Mouse (Mus musculus) left cerebral cortex, adult 8-10 months (tissue): ENCODE data around the gene Slc25a3. TPM values are rescaled to one million over a fixed set of nuclear protein-coding genes. Genes with fewer than 3 reads are reported as not detected.

ENCODE experiments used
- DNase-seq, 2 experiments: peaks; one replicate each; pipeline ENCODE4 v3.0.0; 2022; ENCODE audit warnings: low spot score in 2 of 2
- total RNA-seq, 4 experiments: library from RNA; stranded (reverse); gene quantifications; 2 replicates each; pipeline ENCODE4 v1.2.4; 2022

Slc25a3 gene
- total RNA-seq, 4 experiments from 2014 or later = 531 to 567 (median 564) TPM

DNA sequence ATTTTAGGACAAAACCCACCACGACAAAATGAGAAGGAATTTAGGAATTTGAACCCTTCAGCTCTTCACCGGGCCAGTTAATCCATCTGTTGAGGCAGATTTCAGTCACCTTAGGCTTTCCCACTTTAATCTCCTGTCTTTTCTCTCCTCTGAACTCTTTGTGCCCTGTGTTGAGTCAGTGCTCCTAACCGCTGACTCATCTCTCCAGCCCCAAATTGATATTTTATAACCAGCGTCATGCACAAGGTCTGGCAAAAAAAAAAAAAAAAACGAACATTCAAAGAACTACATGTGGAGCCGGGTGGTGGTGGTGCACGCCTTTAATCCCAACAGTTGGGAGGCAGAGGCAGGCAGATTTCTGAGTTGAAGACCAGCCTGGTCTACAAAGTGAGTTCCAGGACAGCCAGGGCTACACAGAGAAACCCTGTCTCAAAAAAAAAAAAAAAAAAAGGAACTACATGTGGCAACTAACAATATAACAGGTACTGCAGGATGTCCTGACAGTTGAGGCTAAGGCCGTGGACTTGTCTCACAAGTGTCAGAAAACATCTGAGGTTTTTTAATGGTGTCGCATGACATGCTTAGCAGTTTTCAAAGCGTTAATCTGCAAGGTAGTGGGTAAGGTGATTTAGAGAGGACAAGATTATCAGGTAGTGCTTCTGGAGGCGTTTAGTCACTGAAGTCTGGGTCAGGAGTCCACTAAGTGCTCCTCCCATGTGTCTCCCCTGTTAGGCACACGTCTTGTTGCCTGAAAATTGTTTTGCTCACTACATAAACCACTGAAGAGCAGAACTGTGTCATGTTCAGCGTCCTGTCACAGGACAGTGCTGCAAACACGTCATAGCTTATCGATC is 29.4 kb downstream of the Slc25a3 start:
- no peak for DNase-seq

DNA sequence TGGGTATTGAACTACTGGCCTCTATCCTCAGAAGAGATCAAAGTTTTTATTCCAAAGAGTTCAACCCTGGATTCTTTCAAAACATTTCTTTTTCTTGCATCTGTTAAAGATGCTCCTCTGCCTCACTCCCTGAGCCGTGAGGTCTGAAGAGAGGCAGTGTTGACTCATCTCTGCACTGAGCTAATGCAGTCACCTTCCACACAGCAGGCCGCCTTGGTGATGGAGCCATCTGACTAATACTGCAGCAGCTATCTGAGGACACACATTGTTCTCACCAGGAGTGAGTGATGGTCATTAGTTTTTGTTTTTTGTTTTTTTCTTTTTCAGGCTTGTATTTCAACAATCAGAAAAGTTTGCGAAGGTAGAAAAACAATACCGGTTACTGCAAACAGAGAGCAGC is 31.0 kb downstream of the Slc25a3 start:
- no peak for DNase-seq

GRCm38 (mm10) chr10:91083393-91083927 is 40.4 kb downstream of the Slc25a3 start:
- DNase-seq = no peak

DNA sequence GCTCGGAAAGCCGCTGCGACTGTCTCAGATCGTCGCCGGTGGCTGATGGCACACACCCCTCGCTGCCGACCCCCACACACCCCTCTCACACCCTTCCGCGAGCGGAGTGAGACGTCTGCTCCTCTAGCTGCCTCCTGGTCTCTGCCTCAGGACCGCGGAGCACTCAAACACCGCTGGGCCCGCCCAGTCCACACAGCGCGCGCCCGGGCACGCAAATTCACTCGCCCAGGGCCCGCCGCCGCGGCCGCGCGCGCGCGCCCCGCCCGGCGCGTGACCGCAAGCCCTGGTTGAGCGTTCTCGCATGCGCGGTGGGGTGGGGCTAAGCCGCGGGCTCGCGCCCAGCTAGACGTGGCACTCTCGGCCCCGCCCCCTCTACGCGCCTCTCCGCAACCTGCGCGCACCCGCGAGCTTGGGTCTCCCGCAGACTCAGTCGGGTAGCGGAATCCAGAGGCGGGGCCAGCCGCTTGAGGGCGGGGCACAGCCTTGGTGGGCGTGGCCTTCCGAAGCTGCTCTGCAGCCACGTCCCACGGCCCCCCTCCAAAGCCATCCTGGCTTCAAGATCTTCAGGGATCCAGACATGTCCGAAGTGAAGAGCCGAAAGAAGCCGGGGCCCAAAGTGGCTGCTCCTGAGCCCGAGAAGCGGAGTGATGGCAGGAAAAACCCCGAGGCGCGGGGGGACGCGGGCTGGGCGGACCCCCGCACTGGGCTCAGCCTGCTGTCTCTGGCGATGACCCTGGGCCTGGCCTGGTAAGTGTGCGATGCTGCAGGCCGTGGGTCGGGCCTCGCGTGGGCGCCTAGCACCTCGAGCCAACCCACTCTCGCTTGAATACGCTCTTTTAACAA is 41.1 kb downstream of the Slc25a3 start, which contains the start of the genes Apaf1 and Ikbip:
TSS of gene Apaf1 (minus strand) at position 221 of the 843 bp plus-strand sequence.
TSS of gene Ikbip (plus strand) at position 391 of the 843 bp plus-strand sequence.
- peak; percentile 98 to 99 for DNase-seq

DNA sequence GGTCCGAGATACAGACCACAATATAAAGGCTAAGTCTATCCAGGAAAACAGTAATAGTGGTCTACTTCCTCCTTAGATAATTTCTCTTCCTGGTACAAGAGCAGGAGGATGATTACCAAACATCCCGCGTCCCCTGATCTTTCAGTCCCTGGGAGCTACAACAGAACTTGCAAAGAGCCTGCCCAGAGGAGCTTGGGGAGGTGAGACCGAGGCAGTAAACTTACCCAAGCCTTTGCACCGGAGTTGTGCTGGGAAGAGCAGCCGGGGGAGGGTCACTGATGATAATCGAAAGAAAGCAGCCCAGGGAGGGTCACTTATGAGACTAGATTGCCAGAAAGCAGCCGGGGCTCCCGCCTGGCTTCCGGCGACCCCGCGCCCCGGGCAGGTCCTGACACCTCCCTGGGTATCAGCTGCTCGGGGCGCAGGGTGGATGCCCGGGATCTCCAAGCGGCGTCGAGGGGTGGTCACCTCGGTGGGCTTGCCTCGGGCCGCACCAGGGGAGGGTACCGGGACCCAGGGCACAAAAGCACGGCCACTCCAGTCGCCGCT is 41.8 kb downstream of the Slc25a3 start:
- no peak for DNase-seq

- DNase-seq = no peak
These were observed 43.3 kb downstream of the Slc25a3 start for GRCm38 (mm10) chr10:91080540-91080939.

GRCm38 (mm10) chr10:91076667-91077066 is 47.2 kb downstream of the Slc25a3 start:
- DNase-seq = no peak

DNA sequence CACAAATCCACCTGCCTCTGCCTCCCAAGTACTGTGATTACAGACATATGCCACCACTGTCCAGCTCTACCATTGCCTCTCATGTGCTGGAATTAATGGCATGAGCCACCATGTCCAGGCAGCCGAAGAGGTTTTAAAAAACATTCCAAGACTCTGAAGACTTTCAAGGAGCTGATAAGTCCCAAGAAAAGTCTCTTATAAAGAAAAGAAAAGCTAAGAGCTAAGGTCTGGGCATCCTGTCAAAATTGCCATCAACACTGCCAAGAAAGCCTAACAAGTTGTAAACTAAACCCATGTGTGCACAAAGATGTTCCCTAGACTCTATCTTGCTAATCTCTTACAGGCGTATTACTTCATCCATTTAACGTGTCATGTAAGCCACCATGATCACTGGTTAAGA is 50.5 kb downstream of the Slc25a3 start:
- no peak for DNase-seq

- no peak for DNase-seq
These were observed 52.1 kb downstream of the Slc25a3 start for GRCm38 (mm10) chr10:91071768-91072167.

Other genes with a start within 250 kb of the Slc25a3 start
- gene Apaf1, start 41.3 kb downstream of the Slc25a3 start, total RNA-seq = 10 to 100 TPM; 10.6 to 12.7 (median 11.9) TPM
- 10 to 100 TPM; 11.5 to 19.7 (median 15.6) TPM for gene Ikbip, start 41.1 kb downstream of the Slc25a3 start, total RNA-seq
- 10 to 100 TPM; 38.4 to 51.0 (median 45.2) TPM for gene Tmpo, start 57.3 kb upstream of the Slc25a3 start, total RNA-seq